Mouse (Mus musculus): Measurements from ENCODE around the gene Wdr73. TPM values are rescaled to one million over a fixed set of nuclear protein-coding genes. Genes with fewer than 3 reads are reported as not detected.
A peak's percentile ranks its signal among the peaks of the same experiment; 100 is the strongest.

The Wdr73 gene
- total and polyA plus RNA-seq, 3 experiments, result 42.4 to 55.7 (median 48.1) TPM

DNA sequence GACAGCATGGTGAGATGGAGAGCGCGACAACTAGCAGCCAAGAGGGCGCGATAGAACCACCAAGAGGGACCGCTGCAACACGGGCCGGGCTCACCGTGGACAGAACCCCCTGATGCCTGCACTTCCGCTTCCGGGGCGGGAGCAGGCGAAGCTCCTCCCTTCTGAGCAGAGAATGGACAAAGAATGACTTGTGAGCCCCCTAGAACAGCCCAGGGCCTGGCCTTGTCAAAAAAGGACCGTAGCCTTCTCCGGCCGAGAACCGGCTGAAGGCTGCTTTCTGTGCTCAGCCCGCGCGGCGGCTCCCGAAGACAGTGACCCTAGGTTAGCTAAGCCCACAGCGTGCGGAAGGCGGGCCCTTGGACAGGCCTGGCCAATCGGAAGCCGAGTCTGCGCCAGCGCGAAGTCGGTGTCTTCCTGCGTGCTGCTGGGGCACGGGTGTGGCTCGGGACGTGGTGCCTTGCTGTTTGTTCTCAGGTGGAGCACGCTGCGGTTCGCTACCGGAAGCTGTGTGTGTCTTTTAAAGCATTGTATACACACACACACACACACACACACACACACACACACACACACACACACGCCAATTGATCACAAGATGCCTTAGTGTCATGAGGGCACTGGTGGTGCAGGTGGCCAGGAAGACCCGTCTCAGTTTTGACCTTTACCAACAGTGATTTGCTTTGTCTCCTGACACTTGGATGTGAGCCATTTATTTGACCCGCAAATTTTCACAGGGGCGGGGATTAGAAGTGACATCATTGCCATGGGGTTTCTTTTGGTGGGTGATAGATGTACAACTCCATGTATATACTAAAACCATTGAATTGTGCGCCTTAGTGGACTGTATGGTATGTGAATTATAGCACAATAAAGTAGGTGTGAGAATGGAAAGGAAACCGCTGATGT lies 46.6 kb upstream of the Wdr73 start, which contains the start of gene Sec11a:
Sec11a (minus strand) TSS at position 336 of the 906 bp plus-strand sequence.
- Histone ChIP-seq H3K36me3 (replicated peaks in 1 of 2; ENCODE audit: control insufficient read depth in 1 of 2, insufficient read depth in 1 of 2, low read length in 1 of 2) (peaks cover 0 to 14% of the 10 kb centered on the region in 2 experiments), H3K9me3 (replicated peaks; ENCODE audit: low read length) (peaks cover 3% of the 10 kb centered on the region), H3K27ac (ENCODE audit: insufficient read depth, low read depth) (peak within 1 kb of the TSS; percentile 62), H3K27me3 (replicated peaks) (peaks cover 16% of the 10 kb centered on the region), H3K4me3 (replicated peaks in 1 of 3; ENCODE audit: low read depth in 2 of 3, low read length in 2 of 3, poor library complexity in 1 of 3) (peak within 1 kb of the TSS; percentile 73 to 88 (median 87)), H3K79me2 (replicated peaks; ENCODE audit: control insufficient read depth, extremely low read depth, insufficient read depth, poor library complexity, severe bottlenecking) (peaks cover 39% of the 10 kb centered on the region), H3K4me1 (ENCODE audit: control insufficient read depth in 1 of 2, insufficient read depth in 2 of 2) (peaks cover 0 to 21% of the 10 kb centered on the region in 2 experiments; a peak in 2 of 4 replicates), H3K4me2 (ENCODE audit: insufficient read depth, low read depth, poor library complexity, severe bottlenecking) (peak within 1 kb of the TSS; percentile 80), H3K9ac (ENCODE audit: insufficient read depth, low read depth) (peak within 1 kb of the TSS; percentile 70)
- peak; percentile 91 for DNase-seq (ENCODE audit: extremely low read depth)
- dilution Hi-C loops (cut with MboI; ENCODE audit: extremely low pct_ligation_motif_present, extremely low pct_unique_long_range_greater_than_20kb, low sequenced_read_pairs) (no loop called here), in situ Hi-C loops (cut with MboI; ENCODE audit: low pct_ligation_motif_present, low pct_unique_long_range_greater_than_20kb, low sequenced_read_pairs) (no loop called here)
- TF ChIP-seq MAX (IDR thresholded peaks at IDR 0.05; ENCODE audit: low read length) (peak; percentile 62; the same call in 1 of the 2 replicates), MXI1 (IDR thresholded peaks at IDR 0.05; ENCODE audit: low read depth, low read length) (peak; percentile 91), ZKSCAN1 (IDR thresholded peaks at IDR 0.05; ENCODE audit: borderline replicate concordance, low read depth, low read length) (no peak), E2F4 (IDR thresholded peaks at IDR 0.05; ENCODE audit: insufficient replicate concordance, low read depth, low read length) (0 out of 2 replicates have a peak, but pooled peaks have one; percentile 39), RCOR1 (conservative IDR thresholded peaks at IDR 0.05; ENCODE audit: low read depth, low read length) (no peak), EP300 (IDR thresholded peaks at IDR 0.05; ENCODE audit: low read length) (no peak), ETS1 (conservative IDR thresholded peaks at IDR 0.05; ENCODE audit: low read depth, low read length) (peak; percentile 30; the same call in 1 of the 2 replicates), MEF2A (IDR thresholded peaks at IDR 0.05; ENCODE audit: borderline replicate concordance, low read depth, low read length) (no peak), IRF4 (IDR thresholded peaks at IDR 0.05; ENCODE audit: low read depth, low read length) (0 out of 2 replicates have a peak, but pooled peaks have one; percentile 7), ZMIZ1 (IDR thresholded peaks at IDR 0.05; ENCODE audit: low read depth, low read length) (peak; percentile 70), MAZ (IDR thresholded peaks at IDR 0.05; ENCODE audit: low read depth, low read length) (peak; percentile 56; the same call in 1 of the 2 replicates), SIN3A (IDR thresholded peaks at IDR 0.05; ENCODE audit: low read length) (peak; percentile 81), MYC (IDR thresholded peaks at IDR 0.05; ENCODE audit: low read depth, low read length) (peak; percentile 89), NRF1 (IDR thresholded peaks at IDR 0.05; ENCODE audit: low read depth, low read length) (peak; percentile 61), BHLHE40 (IDR thresholded peaks at IDR 0.05; ENCODE audit: low read depth, low read length) (peak; percentile 96), NELFE (IDR thresholded peaks at IDR 0.05; ENCODE audit: low read depth, low read length) (peak; percentile 84), TBP (conservative IDR thresholded peaks at IDR 0.05; ENCODE audit: low read depth, low read length) (peak; percentile 12; the same call in 1 of the 2 replicates), SMC3 (IDR thresholded peaks at IDR 0.05; ENCODE audit: low read depth, low read length) (no peak), ZNF384 (IDR thresholded peaks at IDR 0.05; ENCODE audit: low read depth, low read length) (no peak), GABPA (IDR thresholded peaks at IDR 0.05; ENCODE audit: insufficient replicate concordance, low read depth, low read length) (no peak), RAD21 (IDR thresholded peaks at IDR 0.05; ENCODE audit: low read depth, low read length) (no peak), CHD1 (IDR thresholded peaks at IDR 0.05; ENCODE audit: low read depth, low read length) (no peak), JUN (IDR thresholded peaks at IDR 0.05; ENCODE audit: insufficient read depth, low read depth, low read length) (no peak), POLR2A (IDR thresholded peaks at IDR 0.05; ENCODE audit: low read depth, low read length) (peak; percentile 85), ELF1 (IDR thresholded peaks at IDR 0.05; ENCODE audit: low read depth, low read length) (peak; percentile 93), CTCF (conservative IDR thresholded peaks at IDR 0.05 in 1 of 2, IDR thresholded peaks at IDR 0.05 in 1 of 2; ENCODE audit: low read depth in 2 of 2, low read length in 2 of 2) (no peak), TCF12 (IDR thresholded peaks at IDR 0.05; ENCODE audit: low read depth, low read length) (peak; percentile 74), USF1 (IDR thresholded peaks at IDR 0.05; ENCODE audit: low read depth, low read length) (no peak), HCFC1 (IDR thresholded peaks at IDR 0.05; ENCODE audit: low read depth, low read length) (peak; percentile 77), KAT2A (IDR thresholded peaks at IDR 0.05; ENCODE audit: insufficient replicate concordance, low read length) (peak; percentile 61; the same call in 1 of the 2 replicates), ZC3H11A (IDR thresholded peaks at IDR 0.05; ENCODE audit: low read depth, low read length) (no peak), USF2 (conservative IDR thresholded peaks at IDR 0.05; ENCODE audit: low read depth, low read length) (no peak), POLR2AphosphoS2 (IDR thresholded peaks at IDR 0.05; ENCODE audit: low read depth, low read length) (no peak), MAFK (IDR thresholded peaks at IDR 0.05; ENCODE audit: insufficient replicate concordance, low read length) (no peak), JUND (conservative IDR thresholded peaks at IDR 0.05; ENCODE audit: low read depth, low read length) (no peak), CHD2 (IDR thresholded peaks at IDR 0.05; ENCODE audit: low read length) (peak; percentile 11; the same call in 1 of the 2 replicates), PAX5 (IDR thresholded peaks at IDR 0.05; ENCODE audit: low read length) (no peak), UBTF (IDR thresholded peaks at IDR 0.05; ENCODE audit: low read depth, low read length) (no peak)

Data from CH12.LX (cell line).